Mouse (Mus musculus): ENCODE results near the gene Ccdc152.
"Not testable (repeated sequence)": the region's sequence is repeated elsewhere in the genome, so short reads cannot be mapped to it uniquely, and the experiment has no call there.

The Ccdc152 gene

DNA sequence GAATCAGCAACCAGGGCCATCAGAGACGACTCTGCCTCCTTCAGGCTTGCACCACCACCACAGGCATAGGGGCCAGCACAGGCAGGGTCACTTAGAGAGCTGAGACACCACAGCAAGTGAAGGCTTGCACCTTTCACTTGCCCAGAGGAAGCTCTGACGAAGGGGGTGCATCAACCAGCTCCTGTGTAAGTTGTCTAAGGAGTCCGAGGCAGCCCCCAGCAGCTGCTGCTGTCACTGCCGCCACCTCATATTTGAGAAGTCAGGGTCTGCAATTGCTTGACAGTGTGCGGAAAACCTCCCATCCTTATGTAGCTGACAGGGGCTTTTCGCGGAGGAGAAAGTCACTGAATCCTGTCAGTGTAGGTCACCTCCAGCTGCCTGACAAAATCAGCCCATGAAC, 24.1 kb downstream of the Ccdc152 start:
- DNase-seq (ENCODE audit: low read depth, low spot score): no peak

DNA sequence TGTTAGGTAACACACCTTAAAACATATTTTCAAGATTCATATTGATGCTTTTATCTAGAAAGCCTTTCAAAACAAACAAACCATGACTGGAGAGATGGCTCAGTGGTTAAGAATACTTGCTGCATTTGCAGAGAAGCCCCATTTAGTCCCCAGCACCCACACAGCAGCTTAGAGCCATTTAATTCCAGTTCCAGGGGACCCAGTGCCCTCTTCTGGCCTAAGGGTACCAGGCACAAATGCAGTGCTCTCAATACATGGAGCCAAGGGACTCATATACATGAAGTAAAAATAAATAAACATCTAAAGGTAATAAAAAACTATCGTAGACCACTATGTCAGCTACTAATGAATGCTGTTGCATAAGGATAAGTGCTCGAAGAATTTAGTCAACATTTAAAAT, 25.9 kb downstream of the Ccdc152 start:
- DNase-seq (ENCODE audit: low read depth, low spot score): no peak

DNA sequence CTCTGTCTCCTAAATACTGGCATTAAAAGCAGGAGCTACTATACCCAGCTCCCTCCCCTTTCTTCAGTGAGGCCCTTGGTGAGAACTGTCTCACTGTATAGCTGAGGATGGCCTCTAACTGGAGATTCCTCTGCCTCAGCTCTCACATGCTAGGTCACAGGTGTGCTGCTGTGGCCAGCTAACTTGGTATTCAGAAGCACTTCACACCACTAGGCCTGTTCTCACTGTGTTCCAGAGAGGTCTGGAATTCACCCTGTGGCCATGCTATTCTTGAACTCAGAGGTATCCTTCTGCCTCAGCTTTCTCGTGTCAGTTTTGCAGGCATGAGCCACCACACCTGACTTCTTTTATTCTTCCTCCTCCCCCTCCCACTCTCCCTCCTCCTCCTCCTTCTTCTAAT, 30.1 kb downstream of the Ccdc152 start:
- no peak for DNase-seq (ENCODE audit: low read depth, low spot score)

DNA sequence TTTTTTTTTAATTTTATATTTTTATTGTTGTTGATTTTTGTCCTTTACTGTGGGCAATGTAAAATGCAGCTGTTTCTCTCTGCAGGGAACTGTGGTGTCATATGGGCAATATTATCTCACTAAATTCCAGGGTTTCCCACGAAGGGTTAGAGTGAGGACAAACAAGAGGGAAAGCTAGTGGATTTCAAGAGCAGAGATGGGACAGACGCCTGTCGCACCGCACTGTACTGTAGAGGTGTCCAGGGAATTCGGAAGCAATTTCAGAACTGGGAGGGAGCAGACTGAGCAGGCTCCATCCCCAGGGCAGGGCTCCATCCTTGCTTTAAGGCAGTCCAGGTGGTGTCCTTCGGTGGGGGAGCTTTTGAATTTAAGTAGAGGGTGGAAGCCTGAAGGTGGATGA, 32.1 kb downstream of the Ccdc152 start:
- no peak for DNase-seq (ENCODE audit: low read depth, low spot score)

DNA sequence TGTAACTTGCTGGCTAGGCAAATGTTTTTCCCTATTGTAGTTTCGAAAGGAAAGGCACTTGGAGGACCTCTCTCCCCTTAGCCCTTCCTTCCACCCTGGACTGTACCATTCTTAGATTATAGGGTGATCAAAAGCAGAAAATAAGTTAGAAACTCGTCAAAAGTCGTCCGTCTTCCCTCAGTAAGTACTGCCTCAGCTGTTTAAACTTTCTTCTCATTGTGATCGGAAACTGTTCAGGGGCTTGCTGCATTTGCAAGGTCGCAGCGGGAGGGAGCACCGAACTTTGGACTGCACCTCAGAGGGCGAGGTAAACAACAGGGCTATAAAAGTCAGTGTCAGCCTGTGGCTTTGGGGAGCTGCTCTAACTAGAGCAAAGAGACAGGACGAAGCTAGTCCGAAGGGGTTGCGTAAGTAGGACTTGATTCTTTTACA, 32.7 kb downstream of the Ccdc152 start:
- peak; percentile 78 for DNase-seq (ENCODE audit: low read depth, low spot score)

DNA sequence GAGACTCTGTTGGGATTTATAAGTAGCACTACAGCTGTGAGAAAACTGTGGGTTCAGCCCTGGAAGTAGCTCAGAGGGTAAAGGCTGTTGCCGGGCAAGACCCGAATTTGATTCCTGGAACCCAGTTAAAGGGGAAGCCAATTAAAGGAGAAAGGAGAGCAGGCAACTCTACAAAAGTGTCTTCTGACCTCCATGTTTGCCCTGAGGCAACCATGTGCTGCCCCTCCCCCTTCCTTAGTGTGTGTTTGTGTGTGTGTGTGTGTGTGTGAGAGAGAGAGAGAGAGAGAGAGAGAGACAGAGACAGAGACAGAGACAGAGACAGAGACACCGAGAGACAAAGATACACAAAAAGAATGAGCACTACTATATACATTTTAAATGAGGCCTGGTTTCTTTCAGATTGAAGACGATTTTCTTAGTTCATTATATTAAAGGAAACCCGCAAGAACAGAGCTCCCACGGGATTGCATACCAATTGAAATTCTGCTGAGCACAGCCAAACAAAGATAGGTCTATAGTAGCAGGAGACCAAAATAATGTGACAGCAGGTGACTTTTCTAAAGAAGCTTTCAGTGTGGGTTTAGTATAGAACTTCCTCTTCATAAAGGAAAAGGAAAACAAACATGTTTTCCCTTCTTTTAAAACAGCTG, 33.2 kb downstream of the Ccdc152 start:
- DNase-seq (ENCODE audit: low read depth, low spot score): no peak

DNA sequence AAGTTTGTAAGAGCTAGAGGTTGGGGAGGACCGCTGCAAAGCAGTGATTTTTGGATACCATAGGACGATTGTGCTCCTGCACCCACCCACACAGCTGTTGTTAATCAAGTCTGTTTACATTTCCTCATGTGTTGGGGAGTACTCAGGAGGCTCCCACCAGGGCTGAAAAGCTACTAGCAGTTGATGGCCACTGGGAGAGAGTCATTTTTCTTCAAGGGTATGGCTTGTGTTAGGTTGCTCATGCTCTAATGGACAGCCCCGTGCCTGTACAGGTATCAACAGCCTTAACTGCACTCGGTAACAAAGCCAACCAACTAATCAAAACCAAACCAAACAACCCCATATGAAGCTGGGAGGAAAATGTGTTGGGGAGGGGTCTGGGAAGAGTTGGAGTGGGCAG, 33.8 kb downstream of the Ccdc152 start:
- DNase-seq (ENCODE audit: low read depth, low spot score): no peak

DNA sequence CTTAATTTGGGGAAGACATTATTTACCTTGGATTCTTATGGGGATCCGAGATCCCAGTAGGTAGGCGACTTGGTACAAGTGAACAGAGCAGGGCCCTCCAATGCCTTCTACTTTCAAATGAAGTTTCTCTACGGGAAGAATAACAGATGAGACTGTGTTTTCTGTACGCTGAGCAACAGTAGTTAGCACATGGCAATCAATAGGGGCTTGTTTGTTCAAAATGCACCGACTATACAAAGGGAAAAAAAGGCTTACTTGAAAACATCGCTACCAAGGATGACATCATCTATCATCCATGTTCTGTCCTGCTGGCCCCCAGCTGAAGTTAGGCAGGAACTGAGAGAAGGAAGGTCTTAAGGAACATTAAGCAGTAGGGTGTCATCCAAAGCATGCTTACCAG, 35.1 kb downstream of the Ccdc152 start, which contains the start of gene Selenop:
Selenop (plus strand) TSS at position 301 of the 400 bp plus-strand sequence.
- no peak for DNase-seq (ENCODE audit: low read depth, low spot score)

DNA sequence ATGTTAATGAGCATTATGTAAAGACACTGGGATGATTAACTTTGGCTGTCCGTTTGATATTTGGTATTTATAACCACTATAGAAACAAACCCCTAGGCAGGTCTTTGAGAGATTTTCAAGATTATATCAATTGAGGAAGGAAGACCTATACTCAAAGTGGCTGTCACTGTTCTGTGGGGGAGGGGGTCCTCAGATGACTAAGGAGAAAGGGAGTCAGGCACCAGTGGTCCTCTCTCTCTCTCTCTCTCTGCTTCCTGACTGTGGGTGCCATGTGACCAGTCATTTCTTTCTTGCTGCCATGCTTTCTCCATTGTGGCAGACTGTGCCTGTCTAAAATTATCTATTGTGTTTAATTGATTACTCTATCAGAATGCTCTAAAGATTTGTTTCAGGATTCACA, 38.5 kb downstream of the Ccdc152 start:
- DNase-seq (ENCODE audit: low read depth, low spot score): no peak

DNA sequence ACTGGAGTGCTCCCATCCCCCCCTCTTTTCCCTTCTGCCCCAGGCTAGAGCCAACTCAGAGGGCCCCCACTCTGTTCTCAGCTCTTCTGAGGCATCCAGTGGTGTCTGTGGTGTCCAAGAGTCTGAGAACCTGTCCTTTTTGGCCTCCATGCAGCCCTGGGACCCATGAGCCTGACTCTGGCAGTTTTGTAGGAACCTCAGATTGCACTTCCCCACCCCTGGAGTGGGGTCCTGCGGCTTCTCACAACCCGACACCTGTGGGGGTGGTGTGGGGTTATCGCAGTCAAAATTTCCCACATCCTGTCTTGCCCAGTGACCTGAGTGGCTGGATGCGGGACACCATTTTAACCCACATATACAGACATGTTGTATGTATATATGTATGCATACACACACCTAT, 39.0 kb downstream of the Ccdc152 start:
- no peak for DNase-seq (ENCODE audit: low read depth, low spot score)

DNA sequence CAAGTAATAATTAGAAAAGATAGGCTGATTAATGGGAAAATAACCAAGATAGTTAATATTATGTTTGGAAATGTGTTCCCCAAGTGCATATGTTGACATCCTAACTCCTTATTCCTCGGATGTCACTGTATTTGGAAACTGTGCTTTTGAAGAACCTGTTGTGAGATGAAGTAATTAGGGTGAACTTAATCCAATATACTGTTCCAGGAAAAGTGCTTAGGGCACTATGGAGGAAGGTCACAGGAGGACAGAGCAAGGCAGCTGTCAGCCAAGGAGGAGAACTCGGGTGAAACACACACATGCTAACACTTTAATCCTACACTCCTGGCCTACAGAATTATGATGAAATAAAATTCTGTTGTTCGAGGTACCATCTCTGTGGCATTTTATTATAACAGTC, 40.4 kb downstream of the Ccdc152 start:
- no peak for DNase-seq (ENCODE audit: low read depth, low spot score)

DNA sequence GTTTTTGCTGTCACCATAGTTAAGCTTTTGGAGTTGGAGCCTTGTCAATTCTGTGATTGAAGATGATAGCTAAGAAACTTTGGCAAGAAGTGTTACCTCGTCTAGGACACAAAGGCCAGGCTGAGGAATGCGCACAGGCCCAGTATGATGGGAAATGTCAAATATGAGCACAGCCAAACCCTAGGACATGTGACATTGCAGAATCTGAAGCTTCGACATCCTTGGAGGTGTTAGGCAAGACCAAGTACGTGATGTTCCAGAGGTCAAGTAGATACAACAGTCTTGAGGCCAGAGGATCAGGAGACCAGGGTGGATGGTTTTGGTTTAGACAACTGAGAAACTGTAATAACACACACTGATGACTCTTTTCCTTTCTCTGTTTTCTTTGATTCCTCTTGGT, 43.0 kb downstream of the Ccdc152 start:
- no peak for DNase-seq (ENCODE audit: low read depth, low spot score)

DNA sequence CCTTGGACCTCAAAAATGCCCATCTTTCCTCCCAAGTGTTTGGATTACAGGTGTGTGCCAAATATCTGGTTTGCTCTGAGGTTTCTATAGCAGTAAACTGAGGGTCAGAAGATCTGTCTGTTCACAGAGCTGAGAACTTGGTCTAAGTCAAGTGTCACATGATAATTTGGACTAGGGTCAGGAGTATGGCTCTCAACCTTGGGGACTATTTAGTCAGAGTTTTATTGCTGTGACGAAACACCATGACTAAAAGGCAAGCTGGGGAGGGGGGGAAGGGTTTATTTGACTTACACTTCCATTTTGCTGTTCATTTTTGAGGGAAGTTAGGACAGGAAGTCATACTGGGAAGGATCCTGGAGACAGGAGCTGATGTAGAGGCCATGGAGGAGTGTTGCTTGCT, 44.3 kb downstream of the Ccdc152 start:
- no peak for DNase-seq (ENCODE audit: low read depth, low spot score)

DNA sequence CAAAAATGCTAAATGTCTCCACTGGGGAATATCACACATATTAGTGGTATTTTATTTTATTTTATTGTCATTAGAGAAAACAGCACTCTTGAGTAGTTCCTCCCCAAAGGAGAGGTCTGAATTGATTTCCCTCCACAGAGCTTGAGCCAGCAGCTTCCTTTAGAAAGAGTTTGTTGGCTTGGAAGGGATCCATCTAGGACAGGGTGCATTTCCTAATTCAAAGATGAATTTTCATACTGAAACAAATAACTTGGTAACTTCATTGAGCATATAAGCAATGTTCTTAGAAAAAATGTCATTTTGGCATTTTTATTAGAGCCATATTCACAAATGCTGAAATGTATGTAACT, 51.6 kb downstream of the Ccdc152 start:
- no peak for DNase-seq (ENCODE audit: low read depth, low spot score)

DNA sequence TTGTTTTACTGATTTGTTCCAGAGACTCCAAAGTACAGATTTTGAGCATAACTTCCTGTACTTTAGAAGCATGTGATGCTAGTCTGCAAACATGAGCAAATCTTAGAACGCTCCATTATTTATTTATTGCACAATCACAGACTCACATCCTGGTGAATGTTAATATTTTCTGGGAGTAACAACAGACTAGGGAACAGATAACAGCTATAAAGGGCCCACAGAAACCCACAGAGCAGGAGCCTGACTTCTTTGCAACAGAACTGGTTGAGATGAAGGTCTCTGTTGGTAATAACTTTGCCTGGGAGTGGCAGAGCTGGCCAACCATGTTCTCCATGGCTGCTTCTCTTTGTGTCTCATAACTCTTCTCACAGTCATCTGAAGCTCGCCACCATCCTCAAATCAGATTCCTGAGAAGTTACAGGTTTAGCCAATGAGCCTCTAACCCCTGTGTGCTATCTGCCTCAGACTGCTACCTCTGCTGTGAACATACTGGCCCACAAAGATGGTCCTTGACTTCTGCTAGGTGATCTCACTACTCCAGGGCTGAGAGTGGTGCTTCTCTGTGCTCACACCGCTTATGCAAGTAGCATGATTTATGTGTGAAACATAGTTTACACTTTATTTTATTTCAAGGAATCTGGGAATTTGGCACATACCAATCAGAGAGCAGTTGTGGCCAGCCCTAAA, 52.2 kb downstream of the Ccdc152 start:
- no peak for DNase-seq (ENCODE audit: low read depth, low spot score)

DNA sequence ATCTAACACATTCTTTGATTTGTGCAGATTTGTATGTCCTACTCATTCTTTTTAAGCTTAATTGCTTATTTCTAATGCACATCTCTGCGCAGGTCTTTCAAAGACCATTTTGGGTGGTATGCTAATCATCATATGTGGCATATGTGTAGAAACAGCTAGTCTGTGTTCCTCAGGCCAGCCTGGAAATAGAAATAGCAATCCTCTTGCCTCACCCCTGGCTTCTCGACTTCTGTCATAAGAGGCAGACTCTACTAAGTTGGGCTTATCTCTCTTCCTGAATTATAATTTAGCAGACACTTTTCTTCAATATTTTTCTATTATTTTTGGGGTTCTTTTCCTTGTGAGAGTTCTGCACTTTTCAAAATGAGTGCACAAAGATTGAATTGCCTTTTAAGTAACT, 52.7 kb downstream of the Ccdc152 start:
- no peak for DNase-seq (ENCODE audit: low read depth, low spot score)

DNA sequence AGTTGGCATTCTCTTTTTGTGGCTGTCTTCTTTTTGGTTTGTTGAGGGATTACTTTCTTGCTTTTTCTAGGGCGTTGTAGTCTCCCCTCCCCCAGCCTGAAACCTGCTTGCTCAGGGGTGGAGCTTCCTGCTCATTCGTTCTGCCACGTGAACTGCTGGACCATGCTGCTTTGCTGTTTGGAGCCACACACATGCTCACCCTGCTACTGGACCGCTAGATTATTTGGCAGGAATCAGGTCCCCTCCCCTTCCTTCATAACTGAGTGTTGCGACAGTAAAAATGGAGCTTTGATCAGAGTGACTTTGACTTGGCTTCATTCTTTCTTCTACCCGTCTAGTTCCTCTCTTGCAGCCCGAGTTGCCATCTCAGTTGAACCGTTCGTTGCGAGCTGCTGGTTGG, 58.3 kb downstream of the Ccdc152 start:
- not testable (repeated sequence) for DNase-seq (ENCODE audit: low read depth, low spot score)

DNA sequence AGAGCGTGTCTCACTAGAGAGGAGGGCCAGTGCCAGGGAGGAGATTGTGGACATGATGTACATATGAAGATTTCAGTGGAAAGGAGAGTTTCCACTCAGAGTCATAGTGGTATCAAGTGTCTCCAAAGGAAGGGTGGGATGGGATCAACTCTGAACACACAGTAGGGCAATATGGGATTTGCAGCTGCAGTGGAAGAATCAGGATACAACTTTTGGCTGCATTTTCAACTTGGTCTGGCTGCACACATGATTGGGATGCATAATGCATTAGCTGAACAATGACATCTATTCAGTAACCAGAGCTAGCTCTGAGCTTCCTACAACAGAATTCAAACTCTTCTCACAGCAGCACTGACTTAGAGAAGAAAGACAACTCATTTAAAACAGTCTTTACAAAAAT, 65.4 kb downstream of the Ccdc152 start:
- no peak for DNase-seq (ENCODE audit: low read depth, low spot score)

DNA sequence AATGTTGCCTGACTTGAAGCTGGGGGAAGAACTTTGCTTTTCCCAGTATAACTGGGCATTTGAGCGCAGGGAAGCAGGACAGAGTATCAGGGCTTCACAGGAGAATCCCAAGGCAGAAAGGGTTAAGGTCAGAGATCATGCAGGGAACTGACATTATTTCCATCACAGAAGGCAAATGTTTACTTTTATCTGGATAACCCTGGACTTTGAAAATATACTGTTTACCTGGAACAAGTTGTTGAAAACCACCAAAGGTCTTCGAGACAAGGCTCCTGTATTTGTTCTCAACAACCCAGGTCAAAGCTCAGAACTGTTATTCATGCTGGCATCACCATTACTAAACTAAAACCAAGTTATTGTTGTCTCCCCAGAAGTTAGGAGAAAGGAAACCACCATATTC, 67.0 kb downstream of the Ccdc152 start:
- no peak for DNase-seq (ENCODE audit: low read depth, low spot score)

DNA sequence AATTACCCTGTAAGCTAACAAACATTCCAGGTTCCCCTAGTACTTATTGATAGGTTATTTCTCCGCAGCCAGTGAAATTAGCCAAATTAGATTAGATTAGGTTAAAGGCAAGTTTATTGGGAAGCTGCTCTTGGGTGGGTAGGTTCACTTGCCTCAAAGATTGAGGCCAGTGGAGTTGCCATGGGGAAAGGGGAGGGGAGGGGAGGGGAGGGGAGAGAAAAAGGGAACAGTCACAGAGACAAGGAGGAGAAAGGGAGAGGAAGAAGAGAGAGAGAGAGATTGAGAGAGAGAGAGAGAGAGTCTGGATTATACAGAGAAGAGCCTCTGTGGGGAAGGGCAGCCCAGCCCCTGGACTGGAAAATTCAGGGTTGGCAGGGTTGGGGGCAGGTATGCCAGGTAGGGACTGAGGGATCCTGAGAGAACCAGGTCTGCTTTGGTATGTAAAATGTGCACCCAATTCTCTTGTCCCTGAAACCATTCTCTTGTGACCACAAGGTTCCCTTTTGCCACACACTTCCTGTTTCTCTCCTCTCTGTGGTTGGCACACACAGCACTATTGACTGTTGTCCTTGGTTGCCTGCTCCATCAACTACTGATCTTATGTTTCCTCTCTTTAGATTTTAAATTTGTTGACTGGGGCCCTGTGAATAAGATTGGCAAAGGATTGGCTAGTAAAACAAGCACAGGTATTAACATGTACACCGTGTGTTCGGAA, 69.3 kb downstream of the Ccdc152 start:
- peak; percentile 48 for DNase-seq (ENCODE audit: low read depth, low spot score)

DNA sequence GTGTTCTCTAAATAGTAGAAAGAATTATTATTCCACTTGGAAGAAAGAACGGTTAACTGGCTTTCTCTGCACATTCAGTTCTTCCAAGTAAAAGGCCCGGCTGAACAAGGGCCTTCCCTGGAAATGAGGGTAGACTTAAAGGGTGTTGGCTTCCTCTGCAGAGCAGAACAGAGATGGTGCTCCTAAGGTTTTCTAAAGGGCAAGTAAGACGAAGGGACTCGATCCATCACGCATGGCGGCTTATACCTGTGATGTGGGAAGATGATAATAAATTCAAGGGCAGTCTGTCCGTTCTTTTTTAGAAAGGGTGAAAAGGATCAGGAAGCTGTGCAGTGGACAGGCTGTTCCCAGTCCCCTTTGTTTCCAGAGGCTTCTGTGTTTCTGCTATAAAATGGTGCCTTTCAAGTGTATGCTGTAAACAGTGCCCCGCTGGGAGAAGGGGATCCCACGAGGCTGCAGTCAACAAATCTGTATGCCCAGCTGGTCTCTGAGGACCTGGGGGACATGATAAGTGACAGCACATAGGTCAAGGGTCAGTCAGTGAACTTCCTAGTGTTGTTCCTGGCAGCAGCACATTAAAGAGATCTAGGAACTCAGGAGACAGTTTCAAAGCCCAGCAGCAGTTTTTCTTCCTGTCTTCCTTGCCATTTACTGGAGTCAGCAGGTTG, 71.0 kb downstream of the Ccdc152 start:
- no peak for DNase-seq (ENCODE audit: low read depth, low spot score)

DNA sequence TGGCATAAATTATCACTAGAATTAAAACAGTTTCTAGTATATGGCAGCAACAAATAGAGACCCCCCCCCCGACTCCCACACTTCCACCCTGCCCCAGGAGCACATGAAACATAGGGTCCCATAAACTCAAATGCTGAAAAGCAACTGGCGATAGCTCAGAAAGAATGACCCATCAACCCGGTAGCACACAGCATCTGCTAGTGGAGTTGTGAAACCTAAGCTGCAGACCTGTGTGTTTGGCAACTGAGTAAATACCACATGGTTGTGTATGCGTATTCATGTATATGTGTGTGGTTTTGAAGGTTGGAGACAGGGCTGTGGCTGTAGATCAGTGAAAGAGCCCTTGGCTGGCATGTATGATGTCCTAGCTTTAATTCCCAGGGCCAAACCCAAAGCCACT, 72.3 kb downstream of the Ccdc152 start:
- no peak for DNase-seq (ENCODE audit: low read depth, low spot score)

Measured in CD4-positive helper T cell, adult 2 months (primary cell).